Mouse (Mus musculus): ENCODE measurements around the gene Asic2.

Asic2 gene

DNA sequence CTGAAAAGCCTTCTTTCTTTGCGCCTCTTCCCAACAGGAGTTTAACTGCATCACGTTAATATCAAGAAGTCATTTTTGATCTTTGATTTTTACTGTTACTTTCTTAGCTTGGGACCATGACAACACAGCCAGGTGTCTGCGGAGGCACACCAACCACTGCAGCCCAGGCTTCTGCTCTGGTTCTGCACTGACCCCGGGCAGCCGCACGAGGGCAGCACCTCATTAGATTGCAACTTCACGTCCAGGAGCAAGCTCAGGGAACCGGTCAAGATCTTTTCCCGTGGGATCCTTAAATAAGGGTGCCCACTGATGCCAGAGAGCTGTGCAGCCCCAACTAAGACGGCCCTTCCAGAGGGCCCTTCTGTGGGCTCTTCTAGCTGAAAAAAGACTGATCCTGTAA is 379.6 kb downstream of the Asic2 start:
- TF ChIP-seq GATA4 (IDR thresholded peaks at IDR 0.05; ENCODE audit: insufficient replicate concordance, low read length): peak; percentile 17; the same call in 1 of the 2 replicates

DNA sequence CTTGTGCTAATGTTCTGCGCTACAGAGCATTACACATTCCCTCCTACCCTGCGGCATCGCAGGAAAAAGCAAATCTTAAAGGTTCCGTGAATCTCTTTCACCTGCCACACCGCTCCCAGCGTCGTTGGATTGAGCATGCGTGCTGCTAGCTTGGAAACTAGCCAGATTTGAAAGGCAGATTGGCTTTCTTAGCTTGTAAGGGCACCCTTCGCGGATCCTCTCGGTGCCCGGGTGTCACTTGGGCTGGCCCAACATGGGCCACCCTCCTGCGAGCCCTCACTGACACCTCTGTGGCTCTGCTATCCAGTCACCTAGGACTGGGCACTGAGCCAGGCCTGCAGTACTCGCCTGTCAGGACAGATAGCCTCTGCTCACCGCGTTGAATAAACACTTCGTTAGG is 380.3 kb downstream of the Asic2 start:
- no peak for TF ChIP-seq GATA4 (IDR thresholded peaks at IDR 0.05; ENCODE audit: insufficient replicate concordance, low read length)

DNA sequence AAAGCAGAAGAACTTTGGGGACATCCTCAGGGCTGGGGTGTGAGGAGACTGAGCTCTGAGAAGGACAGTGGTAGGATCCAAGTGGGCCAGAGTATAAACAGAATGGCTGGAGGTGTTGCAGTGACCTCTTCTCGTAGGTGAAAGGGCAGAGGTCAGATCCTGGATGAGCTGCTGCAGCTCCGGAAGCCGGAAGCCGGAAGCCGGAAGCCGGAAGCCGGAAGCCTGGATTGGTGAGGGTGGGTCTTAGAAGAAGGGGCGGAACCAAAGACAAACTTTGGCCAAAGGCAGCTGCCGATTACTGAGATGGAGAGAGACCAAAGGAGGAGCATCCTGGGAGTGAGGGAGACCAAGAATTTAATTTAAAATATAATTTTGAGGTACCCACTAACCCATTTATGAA is 381.1 kb downstream of the Asic2 start:
- no peak for TF ChIP-seq GATA4 (IDR thresholded peaks at IDR 0.05; ENCODE audit: insufficient replicate concordance, low read length)

DNA sequence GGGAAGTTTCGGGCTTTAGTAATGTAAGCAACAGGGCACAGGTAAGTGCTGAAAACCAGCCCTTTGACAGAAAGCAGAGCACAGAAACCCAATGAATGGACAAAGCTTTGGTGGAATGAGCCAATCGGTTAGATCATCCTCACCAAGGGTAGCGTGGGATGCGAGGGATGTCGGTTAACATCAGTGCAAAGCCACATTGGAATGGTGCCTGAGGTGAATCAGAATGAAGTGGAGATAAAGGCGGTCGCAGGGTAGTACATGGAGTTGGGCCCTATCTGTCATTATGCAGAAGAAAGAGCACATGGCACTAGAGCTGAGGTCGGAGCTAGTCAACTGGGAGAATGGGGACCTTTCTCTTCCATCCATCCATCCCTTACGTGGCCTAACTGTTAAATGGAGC is 383.8 kb downstream of the Asic2 start:
- TF ChIP-seq GATA4 (IDR thresholded peaks at IDR 0.05; ENCODE audit: insufficient replicate concordance, low read length): no peak

DNA sequence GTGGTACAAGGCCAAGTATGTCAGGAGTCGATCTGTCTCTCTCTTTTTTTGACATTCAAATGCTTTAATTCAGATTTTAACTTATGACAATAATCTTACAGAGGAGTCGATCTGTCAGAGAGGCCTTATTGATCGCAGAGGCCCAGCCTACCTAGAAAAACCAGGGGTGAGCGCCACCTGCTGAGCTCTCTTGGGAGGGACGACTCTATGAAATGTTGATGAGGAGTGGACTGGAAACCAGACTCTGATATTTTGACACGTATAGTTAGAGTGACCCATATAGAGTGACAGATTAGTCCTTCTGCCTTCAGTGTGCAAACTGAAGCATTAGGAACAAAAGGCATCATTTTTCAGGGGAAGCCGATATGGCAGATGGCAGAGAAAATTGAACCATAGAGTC is 385.1 kb downstream of the Asic2 start:
- no peak for TF ChIP-seq GATA4 (IDR thresholded peaks at IDR 0.05; ENCODE audit: insufficient replicate concordance, low read length)

DNA sequence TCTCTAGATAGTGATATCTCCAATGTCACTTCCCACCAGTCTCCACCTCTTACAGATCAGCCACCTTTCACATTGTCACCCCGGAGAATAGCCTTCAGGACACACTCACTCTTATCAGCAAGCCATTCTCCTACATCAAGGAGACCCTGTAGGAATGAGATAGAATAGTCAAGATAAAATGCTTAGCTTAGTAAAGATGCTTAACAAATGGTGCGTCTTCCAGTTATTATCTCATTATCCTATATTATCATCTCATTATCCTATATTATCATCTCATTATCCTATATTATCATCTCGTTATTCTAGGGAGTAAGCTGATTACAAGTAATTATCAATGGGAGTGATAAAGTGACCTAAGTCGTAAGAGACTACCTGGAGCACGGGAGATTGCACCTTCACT is 386.1 kb downstream of the Asic2 start:
- TF ChIP-seq GATA4 (IDR thresholded peaks at IDR 0.05; ENCODE audit: insufficient replicate concordance, low read length): no peak

DNA sequence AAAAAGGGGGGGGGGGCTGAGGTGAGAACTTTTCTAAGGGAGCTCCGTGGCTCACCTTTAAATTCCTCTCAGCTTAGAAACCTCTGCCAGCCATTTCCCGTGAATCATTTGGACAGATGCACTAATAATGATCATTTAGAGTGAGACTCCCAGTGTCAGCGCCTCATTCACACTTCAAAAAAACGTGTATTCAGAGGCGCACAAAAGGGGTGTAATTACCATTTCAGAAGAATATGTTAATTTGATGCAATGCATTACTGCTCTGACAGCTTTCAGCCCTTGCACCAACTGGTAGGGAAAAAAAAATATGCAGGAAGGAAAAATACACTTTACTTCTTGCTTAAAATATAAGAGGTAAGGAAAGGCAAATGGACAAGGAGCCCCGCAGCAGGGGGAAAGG is 388.5 kb downstream of the Asic2 start:
- no peak for TF ChIP-seq GATA4 (IDR thresholded peaks at IDR 0.05; ENCODE audit: insufficient replicate concordance, low read length)

DNA sequence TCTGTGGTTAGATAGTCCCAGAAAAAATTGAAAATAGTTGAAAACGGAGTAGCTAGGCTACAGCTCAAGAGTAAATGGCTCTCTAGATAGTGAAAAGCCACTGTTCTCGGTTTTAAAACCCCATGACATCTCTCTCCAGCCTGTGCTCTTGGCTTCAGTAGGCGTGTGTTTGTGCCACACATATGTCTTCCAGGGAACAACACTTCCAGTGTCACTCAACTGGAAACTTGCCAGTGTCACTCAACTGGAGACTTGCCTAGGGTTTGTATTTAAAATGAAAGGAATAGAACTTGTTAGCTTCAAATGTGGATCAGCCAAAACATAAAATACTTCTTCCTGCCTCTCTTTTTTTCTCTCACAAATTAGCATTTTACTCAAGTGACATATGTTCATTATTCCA is 397.9 kb downstream of the Asic2 start:
- TF ChIP-seq GATA4 (IDR thresholded peaks at IDR 0.05; ENCODE audit: insufficient replicate concordance, low read length): no peak

DNA sequence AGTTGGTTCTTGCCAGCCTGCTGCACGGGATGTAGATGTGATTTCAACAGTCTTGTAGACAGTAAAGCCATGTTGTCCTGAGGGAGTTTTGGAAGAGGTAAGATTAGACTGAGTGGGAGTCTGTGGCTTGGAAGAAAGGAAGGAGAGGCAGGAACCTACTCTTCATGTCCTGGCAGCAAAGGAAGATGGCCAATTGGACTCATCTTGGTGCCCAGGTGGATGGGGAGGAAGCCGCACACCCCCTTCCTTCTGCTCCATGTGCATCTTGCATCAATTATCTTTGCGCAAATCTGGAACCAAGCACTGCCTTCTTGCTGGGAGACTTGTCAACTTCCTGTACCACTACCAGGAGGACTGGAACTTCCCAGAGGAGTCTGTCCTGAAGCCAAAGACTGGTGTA is 403.4 kb downstream of the Asic2 start:
- TF ChIP-seq GATA4 (IDR thresholded peaks at IDR 0.05; ENCODE audit: insufficient replicate concordance, low read length): no peak

DNA sequence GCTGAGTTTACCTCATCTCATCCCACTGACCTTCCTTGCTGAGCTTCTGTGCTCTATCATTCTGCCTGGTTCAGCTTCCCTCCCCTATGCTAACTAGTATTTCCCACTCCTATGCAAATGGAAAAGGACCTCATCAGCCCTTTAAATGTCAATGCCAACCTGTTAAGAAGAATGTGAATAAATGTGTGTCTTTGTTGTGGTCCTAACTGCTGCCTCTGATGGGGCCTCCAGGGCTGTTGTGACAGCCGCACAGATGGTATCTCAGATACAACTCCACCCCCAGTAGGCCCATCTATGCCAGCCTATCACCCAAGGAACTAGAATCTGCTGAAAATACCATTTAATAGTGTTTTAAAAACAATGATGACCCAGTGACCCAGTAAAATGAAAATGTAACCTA is 407.9 kb downstream of the Asic2 start:
- no peak for TF ChIP-seq GATA4 (IDR thresholded peaks at IDR 0.05; ENCODE audit: insufficient replicate concordance, low read length)

DNA sequence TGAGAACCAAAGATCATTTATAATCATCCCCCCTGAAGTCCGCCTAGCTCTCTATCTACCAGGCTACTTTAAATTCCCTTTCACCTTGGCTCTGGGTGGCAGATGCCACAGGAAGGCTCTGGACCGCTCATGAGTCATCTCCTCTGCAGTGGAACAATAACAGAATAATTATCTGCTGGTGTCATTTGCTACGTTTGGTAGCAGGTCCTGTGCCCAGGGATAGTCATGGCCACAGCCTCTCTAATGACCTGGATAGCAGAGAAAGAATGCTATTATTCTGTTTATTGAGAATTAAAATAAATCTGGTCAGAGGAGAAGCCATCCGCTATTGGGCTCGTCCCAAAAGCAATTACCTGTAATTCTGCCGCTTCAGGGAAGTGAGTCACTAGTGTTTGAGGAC is 425.1 kb downstream of the Asic2 start:
- TF ChIP-seq GATA4 (IDR thresholded peaks at IDR 0.05; ENCODE audit: insufficient replicate concordance, low read length): no peak

DNA sequence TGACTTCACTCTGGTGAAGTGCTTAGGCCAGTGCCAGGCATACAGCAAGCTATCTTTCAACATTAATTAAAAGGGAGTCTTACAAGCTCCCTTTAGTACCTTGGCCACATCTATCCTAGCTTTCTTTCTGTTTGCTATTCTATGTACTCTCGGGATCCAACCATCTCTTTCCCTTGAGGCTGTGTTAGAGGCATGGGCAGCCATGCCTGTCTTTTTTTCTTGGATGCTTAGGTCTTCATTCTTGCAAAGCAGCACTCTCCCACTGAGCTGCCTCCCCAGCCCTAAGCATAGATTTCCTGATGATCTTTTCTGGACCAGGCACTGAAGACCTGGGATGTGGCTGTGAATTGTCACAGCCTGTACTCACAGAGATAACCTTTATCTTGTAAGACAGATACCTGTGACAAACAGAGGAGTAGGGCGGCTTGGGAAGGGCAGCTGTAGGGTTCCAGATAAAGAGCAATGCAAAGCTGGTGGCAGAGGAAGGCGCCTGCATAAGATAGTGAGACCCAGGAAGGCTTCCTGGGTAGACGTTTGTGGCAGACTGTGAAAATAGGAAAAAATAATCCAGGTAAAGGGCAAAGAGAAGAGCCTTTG is 433.0 kb downstream of the Asic2 start:
- TF ChIP-seq GATA4 (IDR thresholded peaks at IDR 0.05; ENCODE audit: insufficient replicate concordance, low read length): no peak

DNA sequence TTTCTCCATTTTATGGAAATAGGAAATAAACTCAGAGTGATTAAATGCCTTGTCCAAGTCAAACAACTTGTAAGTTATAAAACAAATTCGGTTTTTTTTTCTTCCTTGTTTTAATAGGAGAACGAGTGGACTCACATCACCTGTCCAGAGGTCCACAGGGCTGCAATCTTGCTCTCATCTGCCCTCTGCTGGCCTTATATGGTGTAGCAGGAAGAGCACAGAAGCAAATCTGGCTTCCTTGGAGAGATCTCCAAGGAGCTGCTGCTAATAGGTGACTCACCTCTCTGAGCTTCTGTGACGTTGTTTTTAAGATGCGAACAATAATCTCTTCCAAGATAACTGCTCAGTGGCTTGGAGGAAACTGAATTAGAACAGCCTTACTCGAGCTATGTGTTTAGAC is 433.6 kb downstream of the Asic2 start:
- TF ChIP-seq GATA4 (IDR thresholded peaks at IDR 0.05; ENCODE audit: insufficient replicate concordance, low read length): no peak

DNA sequence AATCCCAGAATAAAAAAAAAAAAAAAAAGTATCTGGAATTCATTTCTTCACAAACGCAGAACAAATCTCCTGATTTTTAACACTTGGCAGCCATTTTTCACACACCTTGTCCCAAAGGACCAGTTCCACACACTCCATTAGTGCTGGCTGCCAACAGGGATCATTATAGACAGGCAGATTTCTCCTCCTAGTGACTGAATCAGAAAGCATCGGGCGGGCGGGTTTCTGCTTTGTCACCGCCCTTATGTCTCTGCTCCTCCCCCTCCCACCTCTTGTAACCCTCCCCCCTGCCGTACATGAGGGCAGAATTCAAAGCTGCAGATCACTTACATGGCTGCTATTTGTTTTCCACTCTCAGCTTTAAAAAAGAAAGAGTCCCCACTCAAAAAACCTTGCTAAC is 436.4 kb downstream of the Asic2 start:
- TF ChIP-seq GATA4 (IDR thresholded peaks at IDR 0.05; ENCODE audit: insufficient replicate concordance, low read length): no peak

DNA sequence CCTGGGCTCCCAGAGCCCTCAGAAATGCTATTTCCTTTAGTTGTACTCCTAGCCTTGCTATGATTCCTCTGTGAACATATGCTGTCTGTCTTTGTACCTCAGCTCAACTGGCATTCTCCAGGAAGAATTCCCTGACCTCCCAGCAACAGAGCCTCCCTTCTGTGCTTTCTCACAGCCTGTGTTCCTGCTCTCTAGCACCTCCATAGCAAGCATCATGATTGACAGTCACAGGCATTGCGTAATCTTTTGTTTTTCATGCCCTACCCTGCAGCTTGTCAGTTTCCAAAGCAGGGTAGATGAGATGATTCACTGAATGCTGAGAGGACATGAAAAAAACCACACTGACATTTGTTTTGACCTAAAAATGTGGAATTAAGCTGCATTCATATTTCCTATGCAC is 445.3 kb downstream of the Asic2 start:
- no peak for TF ChIP-seq GATA4 (IDR thresholded peaks at IDR 0.05; ENCODE audit: insufficient replicate concordance, low read length)

DNA sequence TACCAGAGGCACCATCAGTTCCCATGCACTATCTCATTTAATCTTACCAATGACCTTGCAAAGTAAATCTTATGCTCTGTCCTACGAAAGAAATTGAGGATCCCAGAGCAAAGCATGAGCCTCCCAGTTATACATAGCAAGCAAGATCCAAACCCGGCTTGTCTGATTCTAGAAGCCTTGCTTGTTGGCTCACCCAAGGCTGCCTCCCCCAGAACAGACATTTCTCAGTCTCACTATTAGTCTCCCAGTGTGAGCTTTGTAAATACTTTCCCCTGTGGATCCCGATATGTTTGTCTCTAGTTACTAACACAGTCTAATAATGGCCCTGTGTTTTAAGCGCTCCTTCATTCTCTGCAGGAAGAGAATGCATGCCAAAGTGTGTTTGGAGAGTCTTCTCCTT is 446.4 kb downstream of the Asic2 start:
- no peak for TF ChIP-seq GATA4 (IDR thresholded peaks at IDR 0.05; ENCODE audit: insufficient replicate concordance, low read length)
